Mouse (Mus musculus): ENCODE data around the gene Olfr654. TPM values are rescaled to one million over a fixed set of nuclear protein-coding genes. Genes with fewer than 3 reads are reported as not detected.

Olfr654 gene
- polyA plus RNA-seq, 1 experiment: not detected

- WGBS: 87% methylated on average over 2 of the region's 2 CpGs
- DNase-seq: no peak
- H3K27me3 ChIP-seq (ENCODE audit: control insufficient read depth, insufficient read depth, low read length): no peaks in the 10 kb centered on the region; the same call in 1 of the 2 replicates
- no peaks in the 10 kb centered on the region for H3K4me1 ChIP-seq (ENCODE audit: control insufficient read depth, insufficient read depth, low read length)
- no peak for TF ChIP-seq CTCF (IDR thresholded peaks at IDR 0.05; ENCODE audit: borderline replicate concordance, insufficient read depth, low read depth, low read length)
- TF ChIP-seq POLR2A (IDR thresholded peaks at IDR 0.05; ENCODE audit: borderline replicate concordance, insufficient read depth, low read length): no peak
- no peak within 1 kb of the TSS for H3K4me3 ChIP-seq (replicated peaks; ENCODE audit: insufficient read depth, low read depth, low read length)
- H3K27ac ChIP-seq (ENCODE audit: insufficient read depth, low read length): no peak within 1 kb of the TSS
These were observed 14.9 kb downstream of the Olfr654 start, which contains the start of gene Olfr655 for GRCm38 (mm10) chr7:104601679-104602078. TSS of gene Olfr655 (minus strand) at chr7:104601779.

DNA sequence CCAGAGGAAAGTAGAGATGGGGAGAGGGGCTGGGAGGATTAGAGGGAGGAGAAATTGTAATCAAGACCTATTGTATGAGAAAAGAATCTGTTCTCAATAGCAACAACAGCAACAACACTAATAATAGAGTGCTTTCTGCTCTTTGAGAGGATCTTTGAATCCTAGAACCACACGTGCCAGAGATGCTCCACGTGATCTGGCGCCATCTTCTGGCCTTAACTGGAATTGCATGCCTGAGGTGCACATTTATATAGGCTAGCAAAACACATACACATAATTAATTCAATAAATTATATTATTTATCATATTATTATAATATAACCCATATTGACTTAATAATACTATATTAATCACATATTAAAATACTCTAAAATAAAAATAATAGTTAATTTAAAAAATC lies 16.3 kb downstream of the Olfr654 start:
- no peaks in the 10 kb centered on the region for H3K27me3 ChIP-seq (ENCODE audit: control insufficient read depth, insufficient read depth, low read length)
- H3K4me3 ChIP-seq (replicated peaks; ENCODE audit: insufficient read depth, low read depth, low read length): no peak overlapping the region
- no peaks in the 10 kb centered on the region for H3K4me1 ChIP-seq (ENCODE audit: control insufficient read depth, insufficient read depth, low read length)
- no peak overlapping the region for H3K27ac ChIP-seq (ENCODE audit: insufficient read depth, low read length)
- DNase-seq: no peak
- WGBS: 6% methylated on average over 3 of the region's 3 CpGs
- TF ChIP-seq CTCF (IDR thresholded peaks at IDR 0.05; ENCODE audit: borderline replicate concordance, insufficient read depth, low read depth, low read length) (no peak), POLR2A (IDR thresholded peaks at IDR 0.05; ENCODE audit: borderline replicate concordance, insufficient read depth, low read length) (no peak)

DNA sequence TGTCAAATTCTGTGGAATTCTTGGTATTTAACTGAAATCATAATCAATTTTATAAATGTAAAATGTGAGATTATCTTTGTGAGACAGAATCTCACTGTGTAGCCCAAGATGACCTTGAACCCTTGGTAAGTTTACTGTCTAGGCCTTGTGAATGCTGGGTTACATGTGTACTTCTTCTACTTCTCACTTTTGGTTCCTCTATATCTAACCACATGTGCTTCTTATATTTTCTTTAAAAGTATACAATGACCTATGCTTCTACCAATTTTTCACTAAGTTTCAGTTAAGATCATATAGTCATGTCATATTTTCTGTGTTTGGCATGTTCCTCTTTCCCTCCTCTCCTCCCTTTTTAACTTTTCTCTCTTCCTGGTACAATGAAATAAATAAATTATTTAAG lies 17.9 kb downstream of the Olfr654 start:
- Histone ChIP-seq H3K27ac (ENCODE audit: insufficient read depth, low read length) (no peak overlapping the region), H3K27me3 (ENCODE audit: control insufficient read depth, insufficient read depth, low read length) (no peaks in the 10 kb centered on the region), H3K4me3 (replicated peaks; ENCODE audit: insufficient read depth, low read depth, low read length) (no peak overlapping the region), H3K4me1 (ENCODE audit: control insufficient read depth, insufficient read depth, low read length) (no peaks in the 10 kb centered on the region)
- no peak for DNase-seq
- TF ChIP-seq CTCF (IDR thresholded peaks at IDR 0.05; ENCODE audit: borderline replicate concordance, insufficient read depth, low read depth, low read length) (no peak), POLR2A (IDR thresholded peaks at IDR 0.05; ENCODE audit: borderline replicate concordance, insufficient read depth, low read length) (no peak)

- H3K27me3 ChIP-seq (ENCODE audit: control insufficient read depth, insufficient read depth, low read length): no peaks in the 10 kb centered on the region
- TF ChIP-seq POLR2A (IDR thresholded peaks at IDR 0.05; ENCODE audit: borderline replicate concordance, insufficient read depth, low read length) (no peak), CTCF (IDR thresholded peaks at IDR 0.05; ENCODE audit: borderline replicate concordance, insufficient read depth, low read depth, low read length) (no peak)
- no peak for DNase-seq
- no peaks in the 10 kb centered on the region; the same call in 1 of the 2 replicates for H3K4me1 ChIP-seq (ENCODE audit: control insufficient read depth, insufficient read depth, low read length)
- no peak within 1 kb of the TSS for H3K4me3 ChIP-seq (replicated peaks; ENCODE audit: insufficient read depth, low read depth, low read length)
- WGBS: 68% methylated on average over 4 of the region's 4 CpGs
- no peak within 1 kb of the TSS for H3K27ac ChIP-seq (ENCODE audit: insufficient read depth, low read length)
These were observed 26.8 kb downstream of the Olfr654 start, which contains the start of gene Olfr656 for GRCm38 (mm10) chr7:104613655-104614054. TSS of gene Olfr656 (plus strand) at chr7:104613955.

GRCm38 (mm10) chr7:104624494-104624893 lies 37.7 kb downstream of the Olfr654 start, which contains the start of gene Olfr657:
TSS of gene Olfr657 (plus strand) at chr7:104624794.
- Histone ChIP-seq H3K4me1 (ENCODE audit: control insufficient read depth, insufficient read depth, low read length) (no peaks in the 10 kb centered on the region), H3K27me3 (ENCODE audit: control insufficient read depth, insufficient read depth, low read length) (no peaks in the 10 kb centered on the region), H3K27ac (ENCODE audit: insufficient read depth, low read length) (no peak within 1 kb of the TSS), H3K4me3 (replicated peaks; ENCODE audit: insufficient read depth, low read depth, low read length) (no peak within 1 kb of the TSS)
- DNase-seq: no peak
- TF ChIP-seq CTCF (IDR thresholded peaks at IDR 0.05; ENCODE audit: borderline replicate concordance, insufficient read depth, low read depth, low read length): no peak

Other genes with a start within 250 kb of the Olfr654 start
- 1.3 TPM in 2 replicates for gene Trim12c, start 233.7 kb upstream of the Olfr654 start, polyA plus RNA-seq (2012; rRNA removed)
- gene Trim30b, start 217.1 kb upstream of the Olfr654 start, polyA plus RNA-seq (2012; rRNA removed): 0.03 and 0.11 TPM in 2 replicates
- not detected in 2 replicates for gene Trim30c, start 186.2 kb upstream of the Olfr654 start, polyA plus RNA-seq (2012; rRNA removed)
- gene Trim30a, start 121.8 kb upstream of the Olfr654 start, polyA plus RNA-seq (2012; rRNA removed): 1.6 TPM in 2 replicates
- gene Trim30d, start 79.2 kb upstream of the Olfr654 start, polyA plus RNA-seq (2012; rRNA removed): 0.88 and 1.0 TPM in 2 replicates
- not detected in 2 replicates for gene Olfr651, start 36.9 kb upstream of the Olfr654 start, polyA plus RNA-seq (2012; rRNA removed)
- gene Olfr652, start 26.1 kb upstream of the Olfr654 start, polyA plus RNA-seq (2012; rRNA removed): not detected in 2 replicates
- not detected in 2 replicates for gene Olfr653, start 9.7 kb upstream of the Olfr654 start, polyA plus RNA-seq (2012; rRNA removed)
- 0.11 and 0.16 TPM in 2 replicates for gene Olfr655, start 14.8 kb downstream of the Olfr654 start, polyA plus RNA-seq (2012; rRNA removed)
- not detected in 2 replicates for gene Olfr656, start 26.9 kb downstream of the Olfr654 start, polyA plus RNA-seq (2012; rRNA removed)
- gene Olfr657, start 37.8 kb downstream of the Olfr654 start, polyA plus RNA-seq (2012; rRNA removed): not detected in 2 replicates
- gene Olfr658, start 60.3 kb downstream of the Olfr654 start, polyA plus RNA-seq (2012; rRNA removed): 0.25 and 0.52 TPM in 2 replicates
- gene Olfr659, start 79.7 kb downstream of the Olfr654 start, polyA plus RNA-seq (2012; rRNA removed): not detected in 2 replicates
- gene Olfr661, start 99.5 kb downstream of the Olfr654 start, polyA plus RNA-seq (2012; rRNA removed): not detected in 2 replicates
- not detected in 2 replicates for gene Usp17le, start 190.4 kb downstream of the Olfr654 start, polyA plus RNA-seq (2012; rRNA removed)